Mouse (Mus musculus): ENCODE results near the gene Cntn1. TPM values are rescaled to one million over a fixed set of nuclear protein-coding genes. Genes with fewer than 3 reads are reported as not detected.

Gene Cntn1
- total RNA-seq (2021), result 1 to 10 TPM; 3.8 to 4.6 TPM
- long read RNA-seq, experiment 1, full-length matches to known transcripts, result 2 of 2 reads
- long read RNA-seq, experiment 1, partial matches to known transcripts, result 0 of 2 reads
- long read RNA-seq, experiment 1, other reads (novel, unspliced or antisense), result 0 of 2 reads
- long read RNA-seq, experiment 2, full-length matches to known transcripts, result 1 of 1 reads
- long read RNA-seq, experiment 2, partial matches to known transcripts, result 0 of 1 reads
- long read RNA-seq, experiment 2, other reads (novel, unspliced or antisense), result 0 of 1 reads

GRCm38 (mm10) chr15:92050996-92051352 lies at the start of gene Cntn1:
Gene Cntn1 (plus strand): TSS chr15:92051165.
- DNase-seq (ENCODE audit: low spot score in 2 of 2), result peak; percentile 8 to 18

GRCm38 (mm10) chr15:92001431-92001830 lies 49.5 kb upstream of the Cntn1 start:
- no peak for DNase-seq (ENCODE audit: low spot score in 2 of 2)

GRCm38 (mm10) chr15:92012165-92013083 lies 38.5 kb upstream of the Cntn1 start:
- no peak for DNase-seq (ENCODE audit: low spot score in 2 of 2)

- no peak for DNase-seq (ENCODE audit: low spot score in 2 of 2)
These were observed 16.9 kb upstream of the Cntn1 start for GRCm38 (mm10) chr15:92034111-92034510.

GRCm38 (mm10) chr15:92042538-92042937 lies 8.4 kb upstream of the Cntn1 start:
- DNase-seq (ENCODE audit: low spot score in 2 of 2), result no peak

- no peak for DNase-seq (ENCODE audit: low spot score in 2 of 2)
These were observed 4.9 kb upstream of the Cntn1 start for GRCm38 (mm10) chr15:92046042-92046441.

GRCm38 (mm10) chr15:92048031-92048430 lies 2.9 kb upstream of the Cntn1 start:
- no peak for DNase-seq (ENCODE audit: low spot score in 2 of 2)

- no peak for DNase-seq (ENCODE audit: low spot score in 2 of 2)
These were observed 2.4 kb upstream of the Cntn1 start for GRCm38 (mm10) chr15:92048531-92048930.

GRCm38 (mm10) chr15:92051353-92052132 lies 578 bp downstream of the Cntn1 start:
- DNase-seq (ENCODE audit: low spot score in 2 of 2), result peak in 1 of 2 experiments; percentile 18

- no peak for DNase-seq (ENCODE audit: low spot score in 2 of 2)
These were observed 1.1 kb downstream of the Cntn1 start for GRCm38 (mm10) chr15:92052133-92052463.

GRCm38 (mm10) chr15:92057553-92057952 lies 6.6 kb downstream of the Cntn1 start:
- DNase-seq (ENCODE audit: low spot score in 2 of 2), result no peak

- no peak for DNase-seq (ENCODE audit: low spot score in 2 of 2)
These were observed 10.0 kb downstream of the Cntn1 start for GRCm38 (mm10) chr15:92060986-92061385.

- no peak for DNase-seq (ENCODE audit: low spot score in 2 of 2)
These were observed 28.5 kb downstream of the Cntn1 start for GRCm38 (mm10) chr15:92079416-92079815.

GRCm38 (mm10) chr15:92085876-92086275 lies 34.9 kb downstream of the Cntn1 start:
- no peak for DNase-seq (ENCODE audit: low spot score in 2 of 2)

GRCm38 (mm10) chr15:92087691-92088286 lies 36.8 kb downstream of the Cntn1 start:
- no peak for DNase-seq (ENCODE audit: low spot score in 2 of 2)

GRCm38 (mm10) chr15:92090787-92091186 lies 39.8 kb downstream of the Cntn1 start:
- DNase-seq (ENCODE audit: low spot score in 2 of 2), result no peak

GRCm38 (mm10) chr15:92092041-92092440 lies 41.1 kb downstream of the Cntn1 start:
- DNase-seq (ENCODE audit: low spot score in 2 of 2), result no peak

GRCm38 (mm10) chr15:92099410-92100174 lies 48.6 kb downstream of the Cntn1 start:
- DNase-seq (ENCODE audit: low spot score in 2 of 2), result no peak

GRCm38 (mm10) chr15:92101956-92102355 lies 51.0 kb downstream of the Cntn1 start:
- DNase-seq (ENCODE audit: low spot score in 2 of 2), result no peak

GRCm38 (mm10) chr15:92112455-92112854 lies 61.5 kb downstream of the Cntn1 start:
- no peak for DNase-seq (ENCODE audit: low spot score in 2 of 2)

Data from adrenal gland, adult 18-20 months (tissue).